Mouse (Mus musculus) urinary bladder, postnatal 25 days (tissue): ENCODE results near the gene Tmem52.
A peak's percentile ranks its signal among the peaks of the same experiment; 100 is the strongest.
"Not testable (repeated sequence)": the region's sequence is repeated elsewhere in the genome, so short reads cannot be mapped to it uniquely, and the experiment has no call there.

Experiments used
- DNase-seq: peaks from one replicate; pipeline ENCODE4 v3.0.0; 2022; ENCODE audit warnings: low spot score

Gene Tmem52

GRCm38 (mm10) chr4:155468952-155469351 is at the start of gene Tmem52:
Tmem52 (plus strand) TSS chr4:155469114.
- DNase-seq, result peak; percentile 46

- DNase-seq, result no peak
These were observed 48.8 kb upstream of the Tmem52 start for GRCm38 (mm10) chr4:155420137-155420536.

- DNase-seq, result not testable (repeated sequence)
These were observed 47.2 kb upstream of the Tmem52 start for GRCm38 (mm10) chr4:155421412-155422370.

GRCm38 (mm10) chr4:155423988-155424387 is 44.9 kb upstream of the Tmem52 start:
- DNase-seq, result no peak

GRCm38 (mm10) chr4:155426272-155426671 is 42.6 kb upstream of the Tmem52 start:
- DNase-seq, result no peak

GRCm38 (mm10) chr4:155428442-155428841 is 40.5 kb upstream of the Tmem52 start:
- DNase-seq, result no peak

- no peak for DNase-seq
These were observed 39.7 kb upstream of the Tmem52 start for GRCm38 (mm10) chr4:155429202-155429601.

GRCm38 (mm10) chr4:155432358-155432757 is 36.6 kb upstream of the Tmem52 start:
- DNase-seq, result no peak

GRCm38 (mm10) chr4:155433993-155434392 is 34.9 kb upstream of the Tmem52 start:
- no peak for DNase-seq

GRCm38 (mm10) chr4:155442808-155443207 is 26.1 kb upstream of the Tmem52 start:
- no peak for DNase-seq

- no peak for DNase-seq
These were observed 17.3 kb upstream of the Tmem52 start for GRCm38 (mm10) chr4:155451597-155451996.

- DNase-seq, result no peak
These were observed 10.3 kb upstream of the Tmem52 start for GRCm38 (mm10) chr4:155458575-155458974.

GRCm38 (mm10) chr4:155463050-155463449 is 5.9 kb upstream of the Tmem52 start:
- DNase-seq, result no peak

- DNase-seq, result no peak
These were observed 5.3 kb upstream of the Tmem52 start for GRCm38 (mm10) chr4:155463611-155464010.

- no peak for DNase-seq
These were observed 4.9 kb upstream of the Tmem52 start for GRCm38 (mm10) chr4:155464061-155464460.

- DNase-seq, result no peak
These were observed 3.3 kb upstream of the Tmem52 start for GRCm38 (mm10) chr4:155465607-155466006.

GRCm38 (mm10) chr4:155466080-155466479 is 2.8 kb upstream of the Tmem52 start:
- DNase-seq, result no peak

- DNase-seq, result no peak
These were observed 1.5 kb upstream of the Tmem52 start for GRCm38 (mm10) chr4:155467237-155468010.

- no peak for DNase-seq
These were observed 812 bp downstream of the Tmem52 start for GRCm38 (mm10) chr4:155469590-155470262.

- no peak for DNase-seq
These were observed 1.5 kb downstream of the Tmem52 start for GRCm38 (mm10) chr4:155470263-155470953.

GRCm38 (mm10) chr4:155470997-155471396 is 2.1 kb downstream of the Tmem52 start:
- DNase-seq, result no peak

- no peak for DNase-seq
These were observed 2.5 kb downstream of the Tmem52 start for GRCm38 (mm10) chr4:155471406-155471805.
